Mouse (Mus musculus) CH12.LX (cell line): ENCODE results near the gene Spag4.

Experiments used
- CHD1 ChIP-seq: IDR thresholded peaks from 2 replicates; pipeline ENCODE4 v1.6.1; 2012; ENCODE audit warnings: low read depth, low read length, improper control_type of control experiment, inconsistent platforms
- CTCF ChIP-seq, 2 experiments: IDR thresholded peaks in 1 of 2; conservative IDR thresholded peaks in 1 of 2; 2 replicates each; pipeline ENCODE4 v1.5.1; 2011 to 2012; ENCODE audit warnings: low read depth in 2 of 2, low read length in 2 of 2, improper control_type of control experiment in 1 of 2, inconsistent platforms in 1 of 2, mild to moderate bottlenecking in 1 of 2, moderate library complexity in 1 of 2
- E2F4 ChIP-seq: IDR thresholded peaks from 2 replicates; pipeline ENCODE4 v1.6.1; 2011; ENCODE audit warnings: low read depth, low read length, improper control_type of control experiment; ENCODE audit not compliant: insufficient replicate concordance
- ELF1 ChIP-seq: IDR thresholded peaks from 2 replicates; pipeline ENCODE4 v1.6.1; 2014; ENCODE audit warnings: low read depth, mild to moderate bottlenecking, inconsistent platforms, low read length, improper control_type of control experiment
- JUND ChIP-seq: conservative IDR thresholded peaks from 2 replicates; pipeline ENCODE4 v1.6.1; 2011; ENCODE audit warnings: low read depth, low read length, improper control_type of control experiment
- KAT2A ChIP-seq: IDR thresholded peaks from 2 replicates; pipeline ENCODE4 v1.6.1; 2012; ENCODE audit warnings: low read length, improper control_type of control experiment, inconsistent platforms; ENCODE audit not compliant: insufficient replicate concordance
- MAZ ChIP-seq: IDR thresholded peaks from 2 replicates; pipeline ENCODE4 v1.6.1; 2012; ENCODE audit warnings: low read depth, mild to moderate bottlenecking, inconsistent platforms, low read length, improper control_type of control experiment, moderate library complexity
- MXI1 ChIP-seq: IDR thresholded peaks from 2 replicates; pipeline ENCODE4 v1.6.1; 2011; ENCODE audit warnings: mild to moderate bottlenecking, low read depth, low read length, improper control_type of control experiment
- NRF1 ChIP-seq: IDR thresholded peaks from 2 replicates; pipeline ENCODE4 v1.6.1; 2014; ENCODE audit warnings: low read depth, mild to moderate bottlenecking, inconsistent platforms, low read length, improper control_type of control experiment, moderate library complexity
- POLR2A ChIP-seq: IDR thresholded peaks from 2 replicates; pipeline ENCODE4 v1.6.1; 2011; ENCODE audit warnings: low read depth, mild to moderate bottlenecking, improper control_type of control experiment, low read length
- TCF12 ChIP-seq: IDR thresholded peaks from 2 replicates; pipeline ENCODE4 v1.6.1; 2014; ENCODE audit warnings: low read depth, mild to moderate bottlenecking, inconsistent platforms, low read length, improper control_type of control experiment
- ZKSCAN1 ChIP-seq: IDR thresholded peaks from 2 replicates; pipeline ENCODE4 v1.6.1; 2012; ENCODE audit warnings: low read depth, inconsistent platforms, low read length, improper control_type of control experiment, borderline replicate concordance
- ZMIZ1 ChIP-seq: IDR thresholded peaks from 2 replicates; pipeline ENCODE4 v1.6.1; 2012; ENCODE audit warnings: low read depth, mild to moderate bottlenecking, inconsistent platforms, low read length, improper control_type of control experiment
- ZNF384 ChIP-seq: IDR thresholded peaks from 2 replicates; pipeline ENCODE4 v1.6.1; 2012; ENCODE audit warnings: low read depth, low read length, improper control_type of control experiment, inconsistent platforms

- TF ChIP-seq MXI1 (no peak), ZNF384 (no peak), E2F4 (no peak), CHD1 (no peak), KAT2A (no peak), TCF12 (no peak), CTCF (conservative IDR thresholded peaks at IDR 0.05 in 1 of 2, IDR thresholded peaks at IDR 0.05 in 1 of 2; ENCODE audit: low read depth in 2 of 2, low read length in 2 of 2) (no peak), POLR2A (no peak), ELF1 (no peak), ZMIZ1 (no peak), MAZ (no peak), NRF1 (no peak), JUND (no peak), ZKSCAN1 (no peak)
These were observed 43.2 kb upstream of the Spag4 start for GRCm38 (mm10) chr2:156021765-156022164.
